Mouse (Mus musculus): Measurements from ENCODE around the gene Gm21627. TPM values are rescaled to one million over a fixed set of nuclear protein-coding genes. Genes with fewer than 3 reads are reported as not detected.
"Not testable (repeated sequence)": the region's sequence is repeated elsewhere in the genome, so short reads cannot be mapped to it uniquely, and the experiment has no call there.

Gm21627 gene
- total RNA-seq (2022): not detected

DNA sequence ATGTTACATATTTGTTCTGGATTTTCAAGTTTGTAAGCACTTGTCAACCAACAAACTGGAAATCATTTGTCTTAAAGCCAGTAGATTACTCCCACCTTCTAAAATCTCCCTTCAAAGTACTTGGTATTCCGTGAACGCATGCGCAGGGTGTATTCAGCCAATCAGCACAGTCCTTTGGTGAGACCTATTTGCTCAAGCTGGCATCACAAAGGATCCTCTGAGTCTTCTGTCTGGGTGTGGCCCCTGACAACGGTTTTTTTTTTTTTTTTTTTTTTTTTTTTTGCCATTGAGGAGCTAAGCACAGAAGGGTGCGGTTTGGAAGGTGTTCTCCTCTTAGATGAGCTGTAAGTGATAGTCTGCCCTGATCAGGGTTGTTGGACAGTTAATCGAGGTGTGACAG, at the start of gene Gm21627:
Gm21627 (plus strand) TSS at position 301 of the 400 bp plus-strand sequence.
- not testable (repeated sequence) for DNase-seq (ENCODE audit: low spot score)
